Mouse (Mus musculus): Measurements from ENCODE around the gene Kif27. TPM values are rescaled to one million over a fixed set of nuclear protein-coding genes. Genes with fewer than 3 reads are reported as not detected.
A peak's percentile ranks its signal among the peaks of the same experiment; 100 is the strongest.

Gene Kif27
- total and polyA plus RNA-seq, 3 experiments = not detected

DNA sequence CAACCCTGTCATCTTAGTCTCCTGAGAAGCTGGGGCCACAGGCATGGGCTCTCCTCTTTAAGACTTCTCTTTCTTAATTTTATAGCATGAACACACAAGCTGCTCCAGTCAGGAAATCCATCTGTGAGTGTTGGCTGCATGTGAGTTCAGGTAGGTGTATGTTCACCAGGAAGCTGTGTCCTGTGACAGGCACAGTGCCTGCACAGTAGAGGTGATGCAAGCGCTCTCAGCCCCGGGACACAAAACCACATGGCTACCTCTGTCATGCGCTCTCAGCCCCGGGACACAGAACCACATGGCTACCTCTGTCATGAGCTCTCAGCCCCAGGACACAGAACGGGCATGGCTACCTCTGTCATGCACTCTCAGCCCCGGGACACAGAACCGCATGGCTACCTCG lies 95.4 kb downstream of the Kif27 start:
- no peak for TF ChIP-seq ZNF384 (IDR thresholded peaks at IDR 0.05; ENCODE audit: low read depth, low read length)
- in situ Hi-C loops (cut with MboI; ENCODE audit: low pct_ligation_motif_present, low pct_unique_long_range_greater_than_20kb, low sequenced_read_pairs) = no loop called here

DNA sequence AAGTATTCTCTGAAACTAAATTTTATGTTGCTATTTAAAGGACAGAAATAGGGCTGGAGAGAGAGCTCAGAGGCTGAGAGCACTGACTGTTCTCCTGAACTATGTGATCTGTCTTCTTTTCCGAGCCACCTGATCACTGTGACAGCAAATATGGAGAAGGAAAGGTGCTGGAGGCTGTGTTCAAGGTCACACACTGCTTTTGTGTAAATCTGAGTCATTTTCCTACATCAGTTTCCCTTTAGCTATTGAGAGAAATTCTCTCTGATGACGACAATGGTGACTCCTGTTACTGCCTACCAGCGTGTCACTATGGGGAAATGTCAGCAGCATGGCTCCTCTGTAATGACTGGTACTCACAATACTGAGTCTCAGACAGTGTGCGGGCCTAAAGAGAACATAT lies 97.2 kb downstream of the Kif27 start:
- DNase-seq (ENCODE audit: extremely low read depth) = no peak
- Histone ChIP-seq H3K4me2 (ENCODE audit: insufficient read depth, low read depth, poor library complexity, severe bottlenecking) (no peak overlapping the region), H3K27ac (ENCODE audit: insufficient read depth, low read depth) (no peak overlapping the region), H3K27me3 (replicated peaks) (no peaks in the 10 kb centered on the region), H3K79me2 (replicated peaks; ENCODE audit: control insufficient read depth, extremely low read depth, insufficient read depth, poor library complexity, severe bottlenecking) (no peaks in the 10 kb centered on the region), H3K36me3 (replicated peaks in 1 of 2; ENCODE audit: control insufficient read depth in 1 of 2, insufficient read depth in 1 of 2, low read length in 1 of 2) (no peaks in the 10 kb centered on the region), H3K4me1 (ENCODE audit: control insufficient read depth in 1 of 2, insufficient read depth in 2 of 2) (peaks cover 0 to 2% of the 10 kb centered on the region in 2 experiments; a peak in 1 of 4 replicates), H3K9ac (ENCODE audit: insufficient read depth, low read depth) (no peak overlapping the region), H3K9me3 (replicated peaks; ENCODE audit: low read length) (no peaks in the 10 kb centered on the region), H3K4me3 (replicated peaks in 1 of 3; ENCODE audit: low read depth in 2 of 3, low read length in 2 of 3, poor library complexity in 1 of 3) (no peak overlapping the region)
- TF ChIP-seq EP300 (IDR thresholded peaks at IDR 0.05; ENCODE audit: low read length) = no peak
- TF ChIP-seq ZC3H11A (IDR thresholded peaks at IDR 0.05; ENCODE audit: low read depth, low read length) = no peak
- no peak for TF ChIP-seq SIN3A (IDR thresholded peaks at IDR 0.05; ENCODE audit: low read length)
- TF ChIP-seq JUN (IDR thresholded peaks at IDR 0.05; ENCODE audit: insufficient read depth, low read depth, low read length) = no peak
- no peak for TF ChIP-seq CHD1 (IDR thresholded peaks at IDR 0.05; ENCODE audit: low read depth, low read length)
- TF ChIP-seq USF2 (conservative IDR thresholded peaks at IDR 0.05; ENCODE audit: low read depth, low read length) = no peak
- no peak for TF ChIP-seq GABPA (IDR thresholded peaks at IDR 0.05; ENCODE audit: insufficient replicate concordance, low read depth, low read length)
- no peak for TF ChIP-seq CTCF (conservative IDR thresholded peaks at IDR 0.05 in 1 of 2, IDR thresholded peaks at IDR 0.05 in 1 of 2; ENCODE audit: low read depth in 2 of 2, low read length in 2 of 2)
- TF ChIP-seq PAX5 (IDR thresholded peaks at IDR 0.05; ENCODE audit: low read length) = no peak
- no peak for TF ChIP-seq ZKSCAN1 (IDR thresholded peaks at IDR 0.05; ENCODE audit: borderline replicate concordance, low read depth, low read length)
- no peak for TF ChIP-seq TCF12 (IDR thresholded peaks at IDR 0.05; ENCODE audit: low read depth, low read length)
- TF ChIP-seq MXI1 (IDR thresholded peaks at IDR 0.05; ENCODE audit: low read depth, low read length) = no peak
- in situ Hi-C loops (cut with MboI; ENCODE audit: low pct_ligation_motif_present, low pct_unique_long_range_greater_than_20kb, low sequenced_read_pairs) = no loop called here
- dilution Hi-C loops (cut with MboI; ENCODE audit: extremely low pct_ligation_motif_present, extremely low pct_unique_long_range_greater_than_20kb, low sequenced_read_pairs) = no loop called here

More for the DNA sequence above, 95.4 kb downstream of the Kif27 start:
- Histone ChIP-seq H3K4me3 (replicated peaks in 1 of 3; ENCODE audit: low read depth in 2 of 3, low read length in 2 of 3, poor library complexity in 1 of 3) (no peak overlapping the region), H3K4me1 (ENCODE audit: control insufficient read depth in 1 of 2, insufficient read depth in 2 of 2) (peaks cover 0 to 2% of the 10 kb centered on the region in 2 experiments; a peak in 1 of 4 replicates), H3K4me2 (ENCODE audit: insufficient read depth, low read depth, poor library complexity, severe bottlenecking) (no peak overlapping the region), H3K9ac (ENCODE audit: insufficient read depth, low read depth) (no peak overlapping the region), H3K9me3 (replicated peaks; ENCODE audit: low read length) (no peaks in the 10 kb centered on the region), H3K27ac (ENCODE audit: insufficient read depth, low read depth) (no peak overlapping the region), H3K36me3 (replicated peaks in 1 of 2; ENCODE audit: control insufficient read depth in 1 of 2, insufficient read depth in 1 of 2, low read length in 1 of 2) (no peaks in the 10 kb centered on the region), H3K79me2 (replicated peaks; ENCODE audit: control insufficient read depth, extremely low read depth, insufficient read depth, poor library complexity, severe bottlenecking) (no peaks in the 10 kb centered on the region), H3K27me3 (replicated peaks) (no peaks in the 10 kb centered on the region)
- DNase-seq (ENCODE audit: extremely low read depth) = no peak
- dilution Hi-C loops (cut with MboI; ENCODE audit: extremely low pct_ligation_motif_present, extremely low pct_unique_long_range_greater_than_20kb, low sequenced_read_pairs) = no loop called here

DNA sequence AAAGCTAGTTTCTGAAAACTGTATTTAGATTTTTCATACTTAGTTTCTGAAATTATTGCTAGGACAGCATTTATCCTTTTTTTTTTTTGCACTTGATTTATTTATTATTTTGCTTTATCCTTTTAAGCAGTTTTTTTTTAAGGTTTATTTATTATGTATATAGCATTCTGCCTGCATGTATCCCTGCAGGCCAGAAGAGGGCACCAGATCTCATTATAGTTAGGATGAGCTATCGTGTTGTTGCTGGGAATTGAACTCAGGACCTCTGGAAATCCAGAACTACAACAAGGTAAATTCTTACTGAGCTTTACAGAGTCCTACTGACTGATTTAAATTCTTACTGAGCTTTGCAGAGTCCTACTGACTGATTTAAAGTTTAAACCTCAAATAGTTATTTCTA lies 105.7 kb downstream of the Kif27 start:
- DNase-seq (ENCODE audit: extremely low read depth) = no peak
- in situ Hi-C loops (cut with MboI; ENCODE audit: low pct_ligation_motif_present, low pct_unique_long_range_greater_than_20kb, low sequenced_read_pairs) = no loop called here
- no peaks in the 10 kb centered on the region for H3K36me3 ChIP-seq (replicated peaks in 1 of 2; ENCODE audit: control insufficient read depth in 1 of 2, insufficient read depth in 1 of 2, low read length in 1 of 2)

More for the DNA sequence above, 105.7 kb downstream of the Kif27 start:
- no peak overlapping the region for H3K9ac ChIP-seq (ENCODE audit: insufficient read depth, low read depth)
- dilution Hi-C loops (cut with MboI; ENCODE audit: extremely low pct_ligation_motif_present, extremely low pct_unique_long_range_greater_than_20kb, low sequenced_read_pairs) = no loop called here
- no peaks in the 10 kb centered on the region for H3K9me3 ChIP-seq (replicated peaks; ENCODE audit: low read length)
- H3K4me3 ChIP-seq (replicated peaks in 1 of 3; ENCODE audit: low read depth in 2 of 3, low read length in 2 of 3, poor library complexity in 1 of 3) = no peak overlapping the region
- no peaks in the 10 kb centered on the region for H3K27me3 ChIP-seq (replicated peaks)
- no peak for TF ChIP-seq UBTF (IDR thresholded peaks at IDR 0.05; ENCODE audit: low read depth, low read length)
- peak in 1 of 2 experiments; percentile 40; a peak in 1 of 4 replicates for TF ChIP-seq CTCF (conservative IDR thresholded peaks at IDR 0.05 in 1 of 2, IDR thresholded peaks at IDR 0.05 in 1 of 2; ENCODE audit: low read depth in 2 of 2, low read length in 2 of 2)
- no peak overlapping the region for H3K27ac ChIP-seq (ENCODE audit: insufficient read depth, low read depth)
- H3K79me2 ChIP-seq (replicated peaks; ENCODE audit: control insufficient read depth, extremely low read depth, insufficient read depth, poor library complexity, severe bottlenecking) = no peaks in the 10 kb centered on the region
- H3K4me2 ChIP-seq (ENCODE audit: insufficient read depth, low read depth, poor library complexity, severe bottlenecking) = no peak overlapping the region
- no peaks in the 10 kb centered on the region for H3K4me1 ChIP-seq (ENCODE audit: control insufficient read depth in 1 of 2, insufficient read depth in 2 of 2)

Measured in CH12.LX (cell line).